Mouse (Mus musculus) forebrain, embryonic 12.5 days (tissue): Measurements from ENCODE around the gene Tmem237. TPM values are rescaled to one million over a fixed set of nuclear protein-coding genes. Genes with fewer than 3 reads are reported as not detected.

Experiments used
- ATAC-seq: fragments of 200-750 bp; cut with Nextera tagmentation; 2 replicates; pipeline ENCODE4 v1.8.0; 2017; ENCODE audit warnings: moderate TSS enrichment; ENCODE audit not compliant: low FRiP score
- H3K27ac ChIP-seq: fragments of 300-500 bp; sonication (generic); 2 replicates; pipeline ENCODE4 v1.5.1; 2016; ENCODE audit warnings: mild to moderate bottlenecking
- H3K27me3 ChIP-seq: fragments of 300-500 bp; sonication (generic); 2 replicates; pipeline ENCODE4 v1.6.1; 2016; ENCODE audit warnings: mild to moderate bottlenecking
- H3K36me3 ChIP-seq: fragments of 300-500 bp; sonication (generic); replicated peaks from 2 replicates; pipeline ENCODE4 v1.6.1; 2016; ENCODE audit warnings: mild to moderate bottlenecking
- H3K4me1 ChIP-seq: fragments of 300-500 bp; sonication (generic); 2 replicates; pipeline ENCODE4 v1.6.1; 2016
- H3K4me2 ChIP-seq: fragments of 300-500 bp; sonication (generic); 2 replicates; pipeline ENCODE4 v1.6.1; 2016; ENCODE audit warnings: mild to moderate bottlenecking, moderate library complexity
- H3K4me3 ChIP-seq: fragments of 300-500 bp; sonication (generic); replicated peaks from 2 replicates; pipeline ENCODE4 v1.5.1; 2016; ENCODE audit warnings: mild to moderate bottlenecking
- H3K9ac ChIP-seq: fragments of 300-500 bp; sonication (generic); 2 replicates; pipeline ENCODE4 v1.6.1; 2016; ENCODE audit warnings: mild to moderate bottlenecking
- H3K9me3 ChIP-seq: fragments of 300-500 bp; sonication (generic); 2 replicates; pipeline ENCODE4 v1.6.1; 2016
- WGBS: fragments of 180-500 bp; shearing (Covaris S2); methylation state at CpG from one replicate; pipeline ENCODE4 v1.1.7; 2016; 5-methylcytosine and 5-hydroxymethylcytosine counted together
- polyA plus RNA-seq: library from polyadenylated mRNA; unstranded; fragments of >200 nt; fragmentation: Nextera tagmentation; extraction: Ambion mirVana; gene quantifications from 2 replicates; pipeline ENCODE4 v1.2.1, GENCODE M21; 2016

The Tmem237 gene
- polyA plus RNA-seq, result 51.9 and 56.1 TPM in 2 replicates

DNA sequence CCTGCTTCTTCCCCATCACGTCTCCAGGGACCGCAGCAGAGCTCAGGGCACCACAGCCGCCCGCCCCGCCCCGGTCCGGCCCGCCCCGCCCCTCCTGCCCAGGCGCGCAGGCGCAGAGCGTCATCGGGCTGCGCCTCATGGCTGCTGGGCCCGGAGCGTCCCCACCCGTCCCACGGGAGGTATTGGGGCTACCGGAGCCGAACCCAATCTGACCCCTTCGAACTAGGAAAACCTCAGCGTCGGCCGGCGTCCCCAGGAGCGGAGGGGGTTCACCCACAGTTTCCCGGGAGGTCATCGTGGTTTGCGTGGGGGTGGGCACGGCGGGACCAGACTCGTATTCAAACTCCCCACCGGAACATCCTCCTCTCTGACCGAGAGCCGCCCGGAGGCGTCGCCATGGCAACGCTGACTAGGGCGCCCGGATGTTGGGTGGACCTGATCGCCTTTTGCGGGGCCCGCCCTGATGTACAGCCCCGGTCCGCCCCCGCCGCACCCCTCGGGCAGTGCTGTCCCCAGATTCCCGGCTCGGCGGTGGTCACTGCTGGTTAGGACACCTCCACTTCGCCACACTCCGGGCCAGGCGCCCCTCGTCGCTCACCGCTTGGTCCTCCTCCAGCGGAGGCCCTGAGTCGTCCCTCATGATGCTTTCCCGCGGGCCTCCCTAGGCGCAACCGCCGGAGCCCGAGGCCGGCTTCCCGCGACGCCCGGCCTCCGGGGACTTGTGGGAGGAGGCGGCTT is at the start of gene Tmem237:
Gene Tmem237 (minus strand): TSS at position 689 of the 738 bp plus-strand sequence.
- H3K9me3 ChIP-seq, result no peaks in the 10 kb centered on the region

DNA sequence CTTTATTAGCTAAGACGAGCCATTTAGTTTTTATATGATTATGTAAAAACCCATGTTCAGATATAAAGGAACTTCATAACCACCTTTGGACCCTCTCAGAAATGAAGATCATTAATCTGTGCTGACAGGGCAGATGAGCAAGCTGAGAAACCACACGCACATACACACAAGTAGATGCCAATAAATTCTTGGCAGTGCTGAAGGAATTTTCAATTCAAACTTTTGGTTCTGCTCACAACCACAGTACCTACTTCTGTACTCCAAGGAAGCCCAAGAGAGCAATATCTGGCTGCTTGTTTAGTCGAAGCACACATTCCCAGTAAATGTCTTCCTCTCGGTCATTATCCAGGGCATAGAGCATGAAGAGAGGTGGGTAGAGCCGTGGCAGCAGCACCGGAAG is 49.4 kb upstream of the Tmem237 start:
- 95% methylated on average over 6 of the region's 6 CpGs for WGBS
- Histone ChIP-seq H3K36me3 (peaks cover 47% of the 10 kb centered on the region), H3K4me3 (no peak overlapping the region)

More for the DNA sequence above, at the start of gene Tmem237:
- Histone ChIP-seq H3K27me3 (no peaks in the 10 kb centered on the region), H3K4me3 (peak within 1 kb of the TSS; percentile 72), H3K9ac (peak within 1 kb of the TSS; percentile 80), H3K27ac (peak within 1 kb of the TSS; percentile 93), H3K4me2 (peak within 1 kb of the TSS; percentile 62), H3K36me3 (peaks cover 8% of the 10 kb centered on the region; the same call in 1 of the 2 replicates), H3K4me1 (peaks cover 10% of the 10 kb centered on the region; the same call in 1 of the 2 replicates)
- ATAC-seq, result peak; percentile 98
- under 1% methylated on average over 74 of the region's 74 CpGs for WGBS

DNA sequence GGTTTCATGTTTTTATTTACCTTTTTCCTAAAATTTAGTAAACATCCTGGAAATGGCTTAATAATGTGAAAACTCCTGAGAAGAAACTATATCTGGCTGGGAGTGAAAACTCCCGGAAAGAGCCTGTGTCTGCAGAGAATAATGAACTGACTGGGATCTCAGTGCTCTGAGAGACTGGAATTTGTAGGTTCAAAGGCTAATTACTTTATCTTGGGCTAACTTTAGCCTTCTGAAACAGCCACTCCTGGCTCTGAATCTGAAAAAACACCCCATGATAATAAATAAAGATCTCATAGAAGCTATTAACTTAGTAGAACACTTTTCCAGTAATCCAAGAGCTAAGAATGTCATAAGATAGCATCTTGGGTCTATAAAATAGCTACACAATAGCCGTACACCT is 48.3 kb upstream of the Tmem237 start:
- 87% methylated on average over 2 of the region's 2 CpGs for WGBS
- peaks cover 46% of the 10 kb centered on the region for H3K36me3 ChIP-seq

More for the DNA sequence above, 49.4 kb upstream of the Tmem237 start:
- Histone ChIP-seq H3K4me1 (no peaks in the 10 kb centered on the region), H3K27me3 (no peaks in the 10 kb centered on the region), H3K27ac (no peak overlapping the region), H3K9ac (no peak overlapping the region), H3K9me3 (no peaks in the 10 kb centered on the region), H3K4me2 (no peak overlapping the region)
- no peak for ATAC-seq

DNA sequence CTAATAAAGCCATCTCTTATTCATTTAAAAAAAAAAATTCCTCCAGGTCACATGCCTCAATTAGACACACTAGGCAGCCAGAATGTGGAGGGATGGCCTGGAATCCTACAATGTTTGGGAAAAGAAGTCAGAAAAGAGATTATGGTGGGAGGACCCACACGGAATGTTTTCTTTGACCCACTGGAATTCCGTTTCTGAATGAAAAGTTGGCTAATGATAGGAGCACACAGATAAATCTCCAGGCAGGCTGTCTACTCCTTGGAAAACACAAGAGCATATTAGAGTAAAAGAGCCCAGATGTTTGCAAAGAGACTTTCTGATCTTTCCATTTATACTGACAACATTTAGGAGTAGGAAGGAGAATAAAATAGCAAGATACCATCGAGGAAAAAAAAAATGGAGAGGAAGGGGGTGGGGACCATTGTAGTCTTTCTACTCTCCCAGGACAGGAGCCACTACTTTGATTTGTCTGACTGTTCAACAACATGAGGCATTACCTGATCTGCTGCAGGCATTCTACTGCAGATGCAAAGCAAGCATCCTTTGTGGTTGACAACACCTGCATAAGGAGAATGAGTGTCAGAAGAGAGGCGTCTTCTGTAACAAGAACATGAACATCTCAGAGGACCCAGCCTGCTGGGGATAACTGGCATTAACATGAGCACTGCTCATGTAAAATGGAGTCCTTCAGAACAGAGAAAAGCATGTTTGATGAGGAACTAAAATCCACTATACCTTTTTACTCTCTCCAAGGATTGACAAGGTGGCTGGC is 47.6 kb upstream of the Tmem237 start:
- Histone ChIP-seq H3K4me3 (no peak overlapping the region), H3K9ac (no peak overlapping the region), H3K9me3 (no peaks in the 10 kb centered on the region), H3K27me3 (no peaks in the 10 kb centered on the region), H3K27ac (no peak overlapping the region), H3K4me1 (peaks cover 16% of the 10 kb centered on the region), H3K36me3 (peaks cover 45% of the 10 kb centered on the region), H3K4me2 (no peak overlapping the region)
- ATAC-seq, result no peak
- WGBS, result 89% methylated on average over 4 of the region's 4 CpGs

More for the DNA sequence above, 48.3 kb upstream of the Tmem237 start:
- ATAC-seq, result no peak
- no peaks in the 10 kb centered on the region for H3K9me3 ChIP-seq
- H3K4me1 ChIP-seq, result peaks cover 9% of the 10 kb centered on the region; the same call in 1 of the 2 replicates
- no peak overlapping the region for H3K4me3 ChIP-seq
- no peak overlapping the region for H3K27ac ChIP-seq
- H3K9ac ChIP-seq, result no peak overlapping the region
- H3K4me2 ChIP-seq, result no peak overlapping the region
- H3K27me3 ChIP-seq, result no peaks in the 10 kb centered on the region

DNA sequence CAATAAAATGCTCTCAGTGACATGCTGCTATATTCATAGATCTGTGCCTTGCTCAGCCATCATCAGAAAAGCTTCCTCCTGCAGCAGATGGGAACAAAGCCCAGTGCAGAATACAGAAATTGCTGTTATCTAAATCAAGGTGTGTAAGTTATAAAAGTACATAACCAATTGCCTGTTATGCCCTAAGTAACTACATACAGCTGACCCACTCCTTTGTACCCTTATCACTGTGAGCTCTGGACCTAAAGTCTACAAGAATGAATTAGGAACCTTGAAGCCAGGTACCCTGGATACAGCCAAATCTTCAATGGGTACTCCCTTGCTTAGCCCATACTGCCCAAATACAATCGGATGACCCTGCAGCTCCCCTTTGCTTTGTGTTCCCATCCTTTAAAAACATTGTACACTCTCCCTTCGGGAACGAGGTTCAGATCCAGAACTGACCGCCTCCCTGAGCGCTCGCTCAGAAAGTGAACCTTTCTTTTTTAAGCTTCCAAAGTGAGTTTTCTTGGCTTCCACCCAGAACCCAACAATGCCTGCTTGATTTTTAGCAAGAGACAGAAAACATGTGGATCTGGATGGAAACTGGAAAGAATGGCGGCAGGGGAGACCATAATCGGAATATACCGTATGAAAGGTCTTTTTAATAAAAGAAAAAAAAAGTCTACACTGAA is 46.2 kb upstream of the Tmem237 start:
- H3K4me3 ChIP-seq, result no peak overlapping the region
- no peaks in the 10 kb centered on the region for H3K27me3 ChIP-seq
- no peak overlapping the region for H3K4me2 ChIP-seq
- no peaks in the 10 kb centered on the region for H3K9me3 ChIP-seq
- no peak overlapping the region for H3K27ac ChIP-seq
- 94% methylated on average over 9 of the region's 9 CpGs for WGBS
- no peak overlapping the region for H3K9ac ChIP-seq
- no peak for ATAC-seq
- peaks cover 41% of the 10 kb centered on the region for H3K36me3 ChIP-seq
- peaks cover 19% of the 10 kb centered on the region for H3K4me1 ChIP-seq

DNA sequence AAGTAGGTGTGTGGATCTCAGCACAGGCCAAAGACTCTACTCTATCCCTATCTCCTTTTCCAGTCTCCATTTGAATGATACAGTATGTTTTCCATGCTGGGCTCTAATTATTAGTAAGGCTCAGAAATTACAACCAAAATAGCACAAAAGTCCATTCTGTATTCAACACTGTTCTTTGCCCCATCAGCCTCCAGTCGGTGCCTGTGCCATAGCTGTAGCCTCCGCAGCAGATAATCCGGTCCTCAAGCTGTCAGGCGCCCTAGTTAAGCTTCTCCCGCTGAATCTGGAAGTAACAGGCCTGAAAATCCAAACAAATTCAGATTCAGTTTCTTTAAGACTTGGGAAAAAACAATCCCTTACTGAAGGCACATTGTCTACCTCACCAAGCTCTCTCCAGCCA is 43.7 kb upstream of the Tmem237 start:
- no peak overlapping the region for H3K4me3 ChIP-seq
- no peak for ATAC-seq
- 25% methylated on average over 5 of the region's 5 CpGs for WGBS
- H3K4me2 ChIP-seq, result no peak overlapping the region
- no peaks in the 10 kb centered on the region for H3K27me3 ChIP-seq
- H3K4me1 ChIP-seq, result peaks cover 19% of the 10 kb centered on the region
- H3K36me3 ChIP-seq, result peaks cover 34% of the 10 kb centered on the region
- no peak overlapping the region for H3K27ac ChIP-seq
- H3K9ac ChIP-seq, result no peak overlapping the region
- H3K9me3 ChIP-seq, result no peaks in the 10 kb centered on the region

DNA sequence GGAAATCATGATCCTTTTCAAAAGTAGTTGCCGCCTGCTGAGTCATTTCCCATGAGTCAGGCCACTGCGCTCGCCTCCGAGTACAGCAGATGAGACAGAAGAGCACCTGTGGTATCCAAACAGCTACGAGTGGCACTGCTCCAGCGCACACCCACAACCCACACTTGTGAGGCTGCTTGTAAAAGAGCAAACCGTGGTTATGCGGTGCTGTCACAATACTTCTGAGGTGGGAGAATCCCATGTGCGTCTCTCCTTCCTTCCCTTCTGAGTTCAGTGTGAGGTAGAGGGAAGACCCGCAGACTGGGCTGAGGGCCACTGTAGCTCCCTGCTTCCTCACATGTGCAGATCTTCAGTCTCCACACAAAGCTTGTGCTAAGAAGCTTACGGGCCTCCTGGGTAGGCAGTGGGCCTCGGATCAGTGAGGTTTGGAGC is 42.8 kb upstream of the Tmem237 start, which contains the start of gene Mpp4:
Gene Mpp4 (minus strand): TSS at position 360 of the 432 bp plus-strand sequence.
- Histone ChIP-seq H3K9ac (no peak within 1 kb of the TSS), H3K4me1 (peaks cover 19% of the 10 kb centered on the region), H3K36me3 (peaks cover 31% of the 10 kb centered on the region), H3K4me3 (no peak within 1 kb of the TSS), H3K27ac (no peak within 1 kb of the TSS), H3K4me2 (no peak within 1 kb of the TSS), H3K27me3 (no peaks in the 10 kb centered on the region), H3K9me3 (no peaks in the 10 kb centered on the region)
- no peak for ATAC-seq
- 25% methylated on average over 12 of the region's 12 CpGs for WGBS

DNA sequence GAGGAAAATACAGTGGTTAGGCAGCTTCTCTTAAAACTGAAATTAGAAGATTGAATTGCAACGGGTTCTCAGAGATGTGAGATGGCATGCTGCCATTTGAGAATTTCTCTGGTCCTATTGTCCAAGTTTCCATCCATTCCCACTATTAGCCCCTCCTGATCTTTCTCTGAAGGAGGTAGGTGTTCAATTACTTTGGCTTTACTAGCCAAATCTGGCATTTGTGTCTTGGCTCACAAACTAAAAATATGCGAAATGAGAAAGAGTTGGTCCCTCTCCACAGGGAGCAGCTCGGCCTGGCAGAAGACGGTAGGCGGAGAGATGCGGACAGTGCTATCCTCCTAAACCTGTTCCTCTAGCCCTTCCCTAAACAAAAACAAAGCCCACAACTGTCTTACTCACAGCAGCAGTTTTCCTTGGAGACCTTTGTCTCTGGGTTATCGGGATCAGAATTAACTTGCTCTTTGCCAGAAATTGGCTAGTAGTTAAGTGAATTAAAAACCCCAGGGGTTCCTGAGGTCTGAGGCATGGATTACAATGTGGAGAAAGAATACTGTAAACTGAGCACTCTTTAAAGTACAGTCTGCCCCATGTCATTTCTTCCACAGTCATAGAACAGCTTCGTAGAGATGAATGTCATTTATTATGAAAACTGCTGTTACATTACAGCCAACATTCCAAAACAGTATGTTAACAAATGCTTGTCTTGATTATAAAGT is 42.3 kb upstream of the Tmem237 start:
- H3K4me2 ChIP-seq, result no peak overlapping the region
- ATAC-seq, result no peak
- no peak overlapping the region for H3K27ac ChIP-seq
- H3K9ac ChIP-seq, result no peak overlapping the region
- H3K4me1 ChIP-seq, result peaks cover 19% of the 10 kb centered on the region
- WGBS, result 26% methylated on average over 8 of the region's 8 CpGs
- peaks cover 25% of the 10 kb centered on the region for H3K36me3 ChIP-seq
- H3K4me3 ChIP-seq, result no peak overlapping the region
- no peaks in the 10 kb centered on the region for H3K27me3 ChIP-seq
- H3K9me3 ChIP-seq, result no peaks in the 10 kb centered on the region

DNA sequence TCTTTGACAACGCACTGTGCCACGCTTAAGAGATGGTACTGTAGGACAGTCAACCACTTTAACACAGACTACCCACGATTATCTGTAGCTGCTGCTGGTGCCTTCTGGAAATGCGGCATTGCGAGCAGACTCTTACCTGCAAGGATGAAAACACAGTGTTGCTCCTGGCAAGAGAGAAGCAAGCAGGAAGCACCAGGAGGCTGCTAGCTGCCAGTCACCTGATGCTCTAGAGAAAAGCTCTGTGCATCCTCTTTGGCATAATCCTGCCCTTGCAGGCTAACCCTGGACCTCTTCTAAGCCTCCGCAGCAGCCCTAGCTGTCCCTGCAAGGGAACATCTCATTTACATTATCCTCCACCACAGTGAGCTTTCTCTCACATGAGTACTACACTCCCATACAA is 41.2 kb upstream of the Tmem237 start:
- no peak overlapping the region for H3K4me2 ChIP-seq
- H3K9ac ChIP-seq, result no peak overlapping the region
- ATAC-seq, result no peak
- no peaks in the 10 kb centered on the region for H3K27me3 ChIP-seq
- 68% methylated on average over 6 of the region's 6 CpGs for WGBS
- no peak overlapping the region for H3K27ac ChIP-seq
- peaks cover 15% of the 10 kb centered on the region; the same call in 1 of the 2 replicates for H3K36me3 ChIP-seq
- H3K4me1 ChIP-seq, result peaks cover 19% of the 10 kb centered on the region
- no peak overlapping the region for H3K4me3 ChIP-seq
- no peaks in the 10 kb centered on the region for H3K9me3 ChIP-seq

DNA sequence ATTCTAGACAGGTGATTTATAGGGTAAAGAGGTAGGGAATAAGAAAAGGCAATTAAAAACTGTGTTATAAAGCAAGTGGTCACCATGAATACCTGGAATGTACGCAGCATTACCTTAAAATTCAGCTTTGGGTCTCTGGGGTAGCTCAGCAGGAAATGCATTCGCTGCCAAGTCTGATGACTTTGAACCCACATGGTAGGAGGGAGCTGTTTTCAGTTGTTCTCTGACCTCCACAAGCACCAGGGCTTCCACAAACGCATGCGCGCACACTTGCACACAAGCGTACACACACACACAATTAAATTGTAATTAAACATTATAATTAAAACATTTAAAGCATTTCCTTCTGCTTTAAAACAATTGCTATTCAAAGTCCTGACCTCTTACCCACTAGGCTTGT is 40.7 kb upstream of the Tmem237 start:
- Histone ChIP-seq H3K27ac (no peak overlapping the region), H3K27me3 (no peaks in the 10 kb centered on the region), H3K4me1 (peaks cover 19% of the 10 kb centered on the region), H3K9me3 (no peaks in the 10 kb centered on the region), H3K36me3 (0 out of 2 replicates have a peak, but pooled peaks cover 12% of the 10 kb centered on the region), H3K4me2 (no peak overlapping the region), H3K9ac (no peak overlapping the region), H3K4me3 (no peak overlapping the region)
- 89% methylated on average over 6 of the region's 6 CpGs for WGBS
- ATAC-seq, result no peak

DNA sequence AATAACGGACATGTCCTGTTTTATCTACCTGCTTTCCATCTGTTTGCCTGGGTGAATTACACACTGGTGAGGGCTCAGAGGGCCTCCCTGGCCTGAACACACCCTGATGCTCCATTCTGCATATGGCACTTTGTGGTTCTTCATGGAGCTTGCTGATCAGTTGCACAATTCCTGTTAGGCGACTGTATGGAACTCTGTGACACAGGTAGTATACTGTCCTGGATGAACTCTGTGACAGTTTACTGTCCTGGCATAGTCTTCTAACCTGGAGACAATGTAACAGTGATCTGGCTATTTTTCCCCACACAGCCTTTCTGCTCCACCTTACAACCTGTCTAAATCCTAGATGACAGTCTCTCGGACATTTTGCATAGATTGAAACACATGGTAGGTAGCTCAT is 38.9 kb upstream of the Tmem237 start:
- Histone ChIP-seq H3K27ac (no peak overlapping the region), H3K27me3 (no peaks in the 10 kb centered on the region), H3K4me3 (no peak overlapping the region), H3K9me3 (no peaks in the 10 kb centered on the region), H3K4me1 (peaks cover 16% of the 10 kb centered on the region), H3K9ac (no peak overlapping the region), H3K36me3 (0 out of 2 replicates have a peak, but pooled peaks cover 9% of the 10 kb centered on the region), H3K4me2 (no peak overlapping the region)
- 92% methylated on average over 3 of the region's 3 CpGs for WGBS
- no peak for ATAC-seq
